Mouse (Mus musculus) intestine, postnatal 0 days (tissue): ENCODE results near the gene Syne2. TPM values are rescaled to one million over a fixed set of nuclear protein-coding genes. Genes with fewer than 3 reads are reported as not detected.

Experiments
- ATAC-seq: fragments of 200-750 bp; cut with Nextera tagmentation; 2 replicates; pipeline ENCODE4 v1.8.0; 2017; ENCODE audit warnings: mild to moderate bottlenecking, moderate TSS enrichment, moderate library complexity
- H3K27ac ChIP-seq: fragments of 300-500 bp; sonication (generic); 2 replicates; pipeline ENCODE4 v1.5.1; 2014; ENCODE audit warnings: mild to moderate bottlenecking, low read depth, low read length, moderate library complexity
- H3K27me3 ChIP-seq: fragments of 300-500 bp; sonication (generic); replicated peaks from 2 replicates; pipeline ENCODE4 v1.6.1; 2014; ENCODE audit warnings: low read length, mixed read lengths; ENCODE audit not compliant: control insufficient read depth, insufficient read depth
- H3K36me3 ChIP-seq: fragments of 300-500 bp; sonication (generic); 2 replicates; pipeline ENCODE4 v1.6.1; 2014; ENCODE audit warnings: mild to moderate bottlenecking, moderate library complexity; ENCODE audit not compliant: control insufficient read depth, insufficient read depth
- H3K4me1 ChIP-seq: fragments of 300-500 bp; sonication (generic); replicated peaks from 2 replicates; pipeline ENCODE4 v1.6.1; 2014; ENCODE audit warnings: antibody characterized with exemption, low read length, mixed read lengths; ENCODE audit not compliant: control insufficient read depth, insufficient read depth
- H3K4me2 ChIP-seq: fragments of 300-500 bp; sonication (generic); replicated peaks from 2 replicates; pipeline ENCODE4 v1.6.1; 2014; ENCODE audit warnings: low read depth, mild to moderate bottlenecking, moderate library complexity
- H3K4me3 ChIP-seq: fragments of 300-500 bp; sonication (generic); 2 replicates; pipeline ENCODE4 v1.5.1; 2014; ENCODE audit warnings: low read depth, low read length
- H3K9ac ChIP-seq: fragments of 300-500 bp; sonication (generic); 2 replicates; pipeline ENCODE4 v1.6.1; 2014; ENCODE audit warnings: mild to moderate bottlenecking, low read depth, low read length
- H3K9me3 ChIP-seq: fragments of 300-500 bp; sonication (generic); 2 replicates; pipeline ENCODE4 v1.6.1; 2016; ENCODE audit warnings: mixed run types; ENCODE audit not compliant: control insufficient read depth
- CTCF ChIP-seq: sonication (generic); IDR thresholded peaks from 2 replicates; pipeline ENCODE4 v1.5.1; 2016; ENCODE audit warnings: low read depth, mild to moderate bottlenecking, control low read depth, antibody characterized with exemption, moderate library complexity
- WGBS: fragments of 180-500 bp; shearing (Covaris S2); extraction: QIAGEN DNeasy Blood & Tissue Kit; methylation state at CpG from one replicate; pipeline ENCODE4 v1.1.7; 2014; 5-methylcytosine and 5-hydroxymethylcytosine counted together
- polyA plus RNA-seq: library from polyadenylated mRNA; unstranded; fragments of >200 nt; fragmentation: Nextera tagmentation; extraction: Ambion mirVana; gene quantifications from 2 replicates; pipeline ENCODE4 v1.2.1, GENCODE M21; 2015

The Syne2 gene
- polyA plus RNA-seq, 1 experiment from 2014 or later, result 14.5 TPM

DNA sequence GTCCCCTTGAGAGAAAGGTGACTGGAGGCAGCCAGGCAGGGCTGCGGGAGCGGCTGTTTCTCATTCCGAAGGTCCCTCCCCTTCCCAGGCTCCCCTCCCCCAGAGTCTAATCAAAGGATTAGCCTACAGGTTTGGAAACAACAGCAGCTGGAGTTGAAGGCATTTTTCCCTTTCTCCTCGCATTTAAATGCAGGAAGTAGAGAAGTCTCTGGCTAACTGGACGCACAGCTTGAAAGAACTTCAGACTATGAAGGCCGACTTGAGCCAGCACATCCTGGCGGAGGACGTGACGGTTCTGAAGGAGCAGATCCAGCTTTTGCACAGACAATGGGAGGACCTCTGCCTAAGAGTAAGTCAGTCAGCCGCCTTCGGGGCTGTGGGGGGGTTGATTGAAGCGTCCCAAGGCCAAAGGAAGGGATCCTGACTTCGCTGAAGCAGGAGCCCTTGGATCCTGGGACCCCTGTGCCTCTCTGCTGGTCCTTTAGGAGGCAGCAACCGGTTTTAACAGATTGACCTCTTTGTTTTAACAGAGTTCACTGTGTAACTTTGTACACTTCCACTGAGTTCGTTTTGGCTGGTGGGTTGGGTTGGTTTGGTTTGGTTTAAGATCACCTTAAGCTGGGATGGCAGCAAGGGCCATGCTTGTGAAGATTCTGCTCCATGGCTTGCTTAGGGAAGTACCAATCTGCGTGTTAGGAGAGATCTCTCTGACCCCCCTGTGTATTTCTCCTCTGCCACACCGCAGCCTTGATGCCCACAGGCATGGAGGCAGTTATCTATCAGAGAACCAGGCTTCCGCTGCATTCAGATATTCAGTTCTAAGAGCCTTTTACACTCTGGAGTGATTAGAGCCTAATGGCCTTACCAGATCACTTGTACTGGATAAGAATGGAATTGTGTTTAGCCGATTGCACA, 254.3 kb downstream of the Syne2 start:
- Histone ChIP-seq H3K27me3 (no peaks in the 10 kb centered on the region), H3K9me3 (no peaks in the 10 kb centered on the region), H3K36me3 (peaks cover 23% of the 10 kb centered on the region), H3K4me2 (no peak overlapping the region), H3K4me1 (no peaks in the 10 kb centered on the region), H3K4me3 (no peak overlapping the region), H3K9ac (no peak overlapping the region), H3K27ac (no peak overlapping the region)
- no peak for TF ChIP-seq CTCF
- ATAC-seq, result no peak
- WGBS, result 56% methylated on average over 19 of the region's 19 CpGs

GRCm38 (mm10) chr12:76073066-76073826, 255.3 kb downstream of the Syne2 start:
- Histone ChIP-seq H3K4me3 (no peak overlapping the region), H3K9me3 (no peaks in the 10 kb centered on the region), H3K36me3 (peaks cover 23% of the 10 kb centered on the region), H3K9ac (no peak overlapping the region), H3K27me3 (no peaks in the 10 kb centered on the region), H3K4me1 (no peaks in the 10 kb centered on the region), H3K27ac (no peak overlapping the region), H3K4me2 (no peak overlapping the region)
- no peak for ATAC-seq
- TF ChIP-seq CTCF, result no peak
- WGBS, result 69% methylated on average over 13 of the region's 13 CpGs

- H3K27me3 ChIP-seq, result no peaks in the 10 kb centered on the region
- ATAC-seq, result no peak
- no peaks in the 10 kb centered on the region for H3K4me1 ChIP-seq
- H3K27ac ChIP-seq, result no peak overlapping the region
- WGBS, result 82% methylated on average over 7 of the region's 7 CpGs
- H3K4me3 ChIP-seq, result no peak overlapping the region
- peaks cover 23% of the 10 kb centered on the region for H3K36me3 ChIP-seq
- H3K9me3 ChIP-seq, result no peaks in the 10 kb centered on the region
- TF ChIP-seq CTCF, result no peak
- no peak overlapping the region for H3K4me2 ChIP-seq
- no peak overlapping the region for H3K9ac ChIP-seq
These were observed 256.0 kb downstream of the Syne2 start for GRCm38 (mm10) chr12:76073981-76074380.

- Histone ChIP-seq H3K4me3 (0 out of 2 replicates have a peak overlapping the region, but pooled peaks have one; percentile 38), H3K4me2 (peak overlapping the region; percentile 65), H3K27ac (peak overlapping the region; percentile 94), H3K4me1 (0 out of 2 replicates have a peak, but pooled peaks cover 9% of the 10 kb centered on the region), H3K9me3 (no peaks in the 10 kb centered on the region), H3K9ac (no peak overlapping the region), H3K27me3 (no peaks in the 10 kb centered on the region), H3K36me3 (peaks cover 1% of the 10 kb centered on the region; the same call in 1 of the 2 replicates)
- 24% methylated on average over 14 of the region's 14 CpGs for WGBS
- peak; percentile 69 for ATAC-seq
- no peak for TF ChIP-seq CTCF
These were observed 263.1 kb downstream of the Syne2 start for GRCm38 (mm10) chr12:76080876-76081556.

- peak; percentile 92 for ATAC-seq
- 12% methylated on average over 22 of the region's 22 CpGs for WGBS
- Histone ChIP-seq H3K27me3 (no peaks in the 10 kb centered on the region), H3K36me3 (no peaks in the 10 kb centered on the region), H3K4me3 (peak overlapping the region; percentile 38), H3K27ac (peak overlapping the region; percentile 94), H3K4me2 (peak overlapping the region; percentile 65), H3K4me1 (0 out of 2 replicates have a peak, but pooled peaks cover 11% of the 10 kb centered on the region), H3K9ac (peak overlapping the region; percentile 43; the same call in 1 of the 2 replicates), H3K9me3 (no peaks in the 10 kb centered on the region)
- TF ChIP-seq CTCF, result no peak
These were observed 263.8 kb downstream of the Syne2 start for GRCm38 (mm10) chr12:76081557-76082211.
